Mouse (Mus musculus): ENCODE data around the gene Tnpo1. TPM values are rescaled to one million over a fixed set of nuclear protein-coding genes. Genes with fewer than 3 reads are reported as not detected.
A peak's percentile ranks its signal among the peaks of the same experiment; 100 is the strongest.
"Not testable (repeated sequence)": the region's sequence is repeated elsewhere in the genome, so short reads cannot be mapped to it uniquely, and the experiment has no call there.

Gene Tnpo1
- polyA plus RNA-seq, 1 experiment from 2014 or later: 46.5 TPM

- no peak overlapping the region for H3K4me2 ChIP-seq
- H3K27me3 ChIP-seq (ENCODE audit: insufficient read depth, low read length): no peaks in the 10 kb centered on the region
- H3K4me3 ChIP-seq (ENCODE audit: low read depth, low read length): no peak overlapping the region
- DNase-seq: no peak
- no peak for ATAC-seq (ENCODE audit: insufficient read depth)
- H3K9ac ChIP-seq: no peak overlapping the region
- no peaks in the 10 kb centered on the region for H3K4me1 ChIP-seq (ENCODE audit: insufficient read depth)
- no peaks in the 10 kb centered on the region for H3K9me3 ChIP-seq (ENCODE audit: low read depth, low read length)
- H3K36me3 ChIP-seq (ENCODE audit: insufficient read depth): peaks cover 70% of the 10 kb centered on the region
- 70% methylated on average over 1 of the region's 1 CpGs for WGBS
- H3K27ac ChIP-seq (ENCODE audit: low read depth): no peak overlapping the region
- no peak for TF ChIP-seq CTCF (IDR thresholded peaks at IDR 0.05; ENCODE audit: low read depth)
Observed at GRCm38 (mm10) chr13:98845794-98846193, 80.4 kb downstream of the Tnpo1 start.

- peak; percentile 53 for DNase-seq
- H3K9ac ChIP-seq: no peak overlapping the region
- no peak overlapping the region for H3K4me2 ChIP-seq
- H3K4me1 ChIP-seq (ENCODE audit: insufficient read depth): no peaks in the 10 kb centered on the region
- H3K4me3 ChIP-seq (ENCODE audit: low read depth, low read length): no peak overlapping the region
- peaks cover 24% of the 10 kb centered on the region for H3K36me3 ChIP-seq (ENCODE audit: insufficient read depth)
- no peak overlapping the region for H3K27ac ChIP-seq (ENCODE audit: low read depth)
- ATAC-seq (ENCODE audit: insufficient read depth): no peak
- WGBS: 87% methylated on average over 6 of the region's 6 CpGs
- peak; percentile 48 for TF ChIP-seq CTCF (IDR thresholded peaks at IDR 0.05; ENCODE audit: low read depth)
- no peaks in the 10 kb centered on the region for H3K9me3 ChIP-seq (ENCODE audit: low read depth, low read length)
- no peaks in the 10 kb centered on the region for H3K27me3 ChIP-seq (ENCODE audit: insufficient read depth, low read length)
Observed at GRCm38 (mm10) chr13:98836423-98837088, 89.6 kb downstream of the Tnpo1 start.

GRCm38 (mm10) chr13:98835740-98836139 is 90.4 kb downstream of the Tnpo1 start:
- no peak for ATAC-seq (ENCODE audit: insufficient read depth)
- H3K4me2 ChIP-seq: no peak overlapping the region
- no peaks in the 10 kb centered on the region for H3K4me1 ChIP-seq (ENCODE audit: insufficient read depth)
- TF ChIP-seq CTCF (IDR thresholded peaks at IDR 0.05; ENCODE audit: low read depth): no peak
- H3K4me3 ChIP-seq (ENCODE audit: low read depth, low read length): no peak overlapping the region
- H3K9ac ChIP-seq: no peak overlapping the region
- peaks cover 17% of the 10 kb centered on the region for H3K36me3 ChIP-seq (ENCODE audit: insufficient read depth)
- H3K27me3 ChIP-seq (ENCODE audit: insufficient read depth, low read length): no peaks in the 10 kb centered on the region
- no peak for DNase-seq
- H3K27ac ChIP-seq (ENCODE audit: low read depth): no peak overlapping the region
- 84% methylated on average over 5 of the region's 5 CpGs for WGBS
- no peaks in the 10 kb centered on the region for H3K9me3 ChIP-seq (ENCODE audit: low read depth, low read length)

GRCm38 (mm10) chr13:98834723-98835122 is 91.5 kb downstream of the Tnpo1 start:
- no peaks in the 10 kb centered on the region for H3K27me3 ChIP-seq (ENCODE audit: insufficient read depth, low read length)
- ATAC-seq (ENCODE audit: insufficient read depth) (no peak), DNase-seq (no peak)
- WGBS: 80% methylated on average over 3 of the region's 3 CpGs
- H3K4me2 ChIP-seq: no peak overlapping the region
- H3K4me3 ChIP-seq (ENCODE audit: low read depth, low read length): no peak overlapping the region
- no peak for TF ChIP-seq CTCF (IDR thresholded peaks at IDR 0.05; ENCODE audit: low read depth)
- no peak overlapping the region for H3K27ac ChIP-seq (ENCODE audit: low read depth)
- H3K9me3 ChIP-seq (ENCODE audit: low read depth, low read length): no peaks in the 10 kb centered on the region
- no peaks in the 10 kb centered on the region for H3K4me1 ChIP-seq (ENCODE audit: insufficient read depth)
- H3K9ac ChIP-seq: no peak overlapping the region
- H3K36me3 ChIP-seq (ENCODE audit: insufficient read depth): peaks cover 12% of the 10 kb centered on the region

GRCm38 (mm10) chr13:98834199-98834598 is 92.0 kb downstream of the Tnpo1 start:
- WGBS: 47% methylated on average over 1 of the region's 1 CpGs

GRCm38 (mm10) chr13:98832451-98833450 is 93.4 kb downstream of the Tnpo1 start:
- no peak for TF ChIP-seq CTCF (IDR thresholded peaks at IDR 0.05; ENCODE audit: low read depth)
- 70% methylated on average over 10 of the region's 10 CpGs for WGBS
- Histone ChIP-seq H3K27ac (ENCODE audit: low read depth) (no peak overlapping the region), H3K9me3 (ENCODE audit: low read depth, low read length) (no peaks in the 10 kb centered on the region), H3K4me2 (no peak overlapping the region), H3K27me3 (ENCODE audit: insufficient read depth, low read length) (no peaks in the 10 kb centered on the region), H3K4me3 (ENCODE audit: low read depth, low read length) (no peak overlapping the region), H3K9ac (no peak overlapping the region), H3K4me1 (ENCODE audit: insufficient read depth) (no peaks in the 10 kb centered on the region), H3K36me3 (ENCODE audit: insufficient read depth) (no peaks in the 10 kb centered on the region; the same call in 1 of the 2 replicates)
- ATAC-seq (ENCODE audit: insufficient read depth) (no peak), DNase-seq (no peak)

More at GRCm38 (mm10) chr13:98834199-98834598, 92.0 kb downstream of the Tnpo1 start:
- Histone ChIP-seq H3K36me3 (ENCODE audit: insufficient read depth) (peaks cover 8% of the 10 kb centered on the region; the same call in 1 of the 2 replicates), H3K4me2 (no peak overlapping the region), H3K9ac (no peak overlapping the region), H3K27me3 (ENCODE audit: insufficient read depth, low read length) (no peaks in the 10 kb centered on the region), H3K4me1 (ENCODE audit: insufficient read depth) (no peaks in the 10 kb centered on the region), H3K9me3 (ENCODE audit: low read depth, low read length) (no peaks in the 10 kb centered on the region), H3K4me3 (ENCODE audit: low read depth, low read length) (no peak overlapping the region), H3K27ac (ENCODE audit: low read depth) (no peak overlapping the region)
- no peak for ATAC-seq (ENCODE audit: insufficient read depth)
- no peak for TF ChIP-seq CTCF (IDR thresholded peaks at IDR 0.05; ENCODE audit: low read depth)
- no peak for DNase-seq

GRCm38 (mm10) chr13:98829026-98829425 is 97.2 kb downstream of the Tnpo1 start:
- H3K4me3 ChIP-seq (ENCODE audit: low read depth, low read length); H3K9ac ChIP-seq; H3K4me1 ChIP-seq (ENCODE audit: insufficient read depth); ATAC-seq (ENCODE audit: insufficient read depth); H3K4me2 ChIP-seq; H3K9me3 ChIP-seq (ENCODE audit: low read depth, low read length); H3K36me3 ChIP-seq (ENCODE audit: insufficient read depth); DNase-seq; H3K27me3 ChIP-seq (ENCODE audit: insufficient read depth, low read length); H3K27ac ChIP-seq (ENCODE audit: low read depth): not testable (repeated sequence)
- WGBS: 92% methylated on average over 6 of the region's 6 CpGs
